Mouse (Mus musculus) lung, adult 2 months (tissue): Measurements from ENCODE around the gene Uroc1. TPM values are rescaled to one million over a fixed set of nuclear protein-coding genes. Genes with fewer than 3 reads are reported as not detected.

Experiments
- DNase-seq: peaks from one replicate; pipeline ENCODE4 v3.0.0; 2022
- H3K4me1 ChIP-seq: fragments of 200-500 bp; 2 replicates; pipeline ENCODE4 v1.6.1; 2011; ENCODE audit warnings: low read length; ENCODE audit not compliant: control insufficient read depth, insufficient read depth
- H3K4me3 ChIP-seq: fragments of 200-500 bp; replicated peaks from 2 replicates; pipeline ENCODE3; 2011; ENCODE audit warnings: low read depth, mild to moderate bottlenecking, control low read depth, low read length; ENCODE audit errors: extremely low read depth
- CTCF ChIP-seq: fragments of 200-500 bp; IDR thresholded peaks from 2 replicates; pipeline ENCODE4 v1.5.1; 2011; ENCODE audit warnings: mild to moderate bottlenecking, low read length, control low read depth; ENCODE audit not compliant: insufficient read depth
- POLR2A ChIP-seq: fragments of 200-500 bp; IDR thresholded peaks from 2 replicates; pipeline ENCODE4 v1.6.1; 2011; ENCODE audit warnings: low read depth, mild to moderate bottlenecking, control low read depth, low read length, borderline replicate concordance; ENCODE audit errors: extremely low read depth
- WGBS: fragments of 180-500 bp; shearing (Covaris S2); methylation state at CpG from one replicate; pipeline ENCODE4 v1.1.7; 2018; 5-methylcytosine and 5-hydroxymethylcytosine counted together
- polyA plus RNA-seq: library from polyadenylated mRNA; depleted of rRNA; stranded (reverse); fragments of >200 nt; gene quantifications from 2 replicates; pipeline ENCODE4 v1.2.3, GENCODE M21; 2012

The Uroc1 gene
- polyA plus RNA-seq, 1 experiment: 0.12 TPM

DNA sequence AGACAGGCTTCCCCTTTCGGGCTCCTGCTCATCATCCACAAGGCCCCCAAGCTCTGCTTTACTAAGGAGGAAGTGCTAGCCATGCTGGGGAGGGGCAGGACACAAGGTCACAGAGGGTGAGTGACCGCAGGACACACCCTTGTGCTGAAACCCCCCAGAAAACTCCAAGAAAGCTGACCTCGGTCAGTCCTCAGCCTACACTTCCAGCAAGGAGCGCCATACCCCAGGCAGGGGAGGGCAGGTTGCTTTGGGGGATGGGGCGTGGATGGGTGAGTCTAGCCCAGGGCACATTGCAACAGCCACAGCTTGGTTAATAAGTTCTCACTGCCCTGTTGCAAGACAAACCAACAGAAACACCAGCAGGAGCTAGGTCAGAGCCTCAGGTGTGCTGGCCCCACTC lies 12.7 kb upstream of the Uroc1 start:
- DNase-seq: no peak
- no peak overlapping the region for H3K4me3 ChIP-seq
- H3K4me1 ChIP-seq: no peaks in the 10 kb centered on the region
- TF ChIP-seq POLR2A (no peak), CTCF (no peak)
- WGBS: 79% methylated on average over 5 of the region's 5 CpGs

DNA sequence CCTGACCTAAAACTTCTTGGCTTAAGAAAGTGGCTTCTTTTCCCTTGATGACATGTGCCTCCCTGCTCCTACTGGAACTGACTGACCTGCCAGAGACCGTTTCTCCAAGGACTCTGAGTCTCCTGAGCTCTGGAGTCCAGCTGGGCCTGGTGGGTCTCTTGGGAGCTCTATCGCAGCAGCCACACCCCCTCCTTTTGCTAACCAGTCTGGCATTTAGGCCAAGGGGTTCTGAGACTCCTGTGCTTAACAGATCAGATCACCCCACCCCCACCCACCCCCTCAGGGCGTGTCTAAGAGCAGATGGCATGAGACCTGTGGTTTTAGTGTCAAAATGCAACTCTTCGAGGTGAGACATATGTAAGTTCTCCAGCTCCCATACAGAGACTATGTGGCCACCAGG lies 11.3 kb upstream of the Uroc1 start:
- Histone ChIP-seq H3K4me3 (no peak overlapping the region), H3K4me1 (no peaks in the 10 kb centered on the region)
- 38% methylated on average over 4 of the region's 4 CpGs for WGBS
- DNase-seq: no peak
- no peak for TF ChIP-seq CTCF
- TF ChIP-seq POLR2A: no peak

DNA sequence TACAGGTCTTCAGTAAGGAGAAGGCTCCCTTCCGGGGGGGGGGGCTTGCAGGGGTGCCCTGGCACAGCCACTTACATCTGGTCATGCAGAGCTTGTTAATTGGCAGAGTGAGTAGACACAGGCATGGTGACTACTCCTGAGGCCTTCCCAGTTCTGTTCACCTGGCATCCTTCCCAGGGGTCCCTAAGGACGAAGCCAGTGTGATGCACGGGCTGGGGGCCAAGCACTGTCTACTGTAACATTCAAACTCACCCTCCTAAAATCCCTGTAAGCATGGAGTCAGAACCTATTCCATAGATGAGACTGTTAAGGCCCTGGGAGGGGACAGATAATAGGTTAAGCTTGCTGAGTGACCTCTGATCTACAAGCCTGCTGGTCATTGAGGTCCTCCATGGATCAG lies 9.1 kb upstream of the Uroc1 start:
- TF ChIP-seq CTCF (no peak), POLR2A (no peak)
- WGBS: 69% methylated on average over 3 of the region's 3 CpGs
- H3K4me1 ChIP-seq: no peaks in the 10 kb centered on the region
- no peak for DNase-seq
- H3K4me3 ChIP-seq: no peak overlapping the region

GRCm38 (mm10) chr6:90324463-90324862 lies 8.6 kb upstream of the Uroc1 start:
- no peak for TF ChIP-seq CTCF
- no peak for TF ChIP-seq POLR2A
- 64% methylated on average over 3 of the region's 3 CpGs for WGBS
- no peak for DNase-seq
- Histone ChIP-seq H3K4me3 (no peak overlapping the region), H3K4me1 (no peaks in the 10 kb centered on the region)

DNA sequence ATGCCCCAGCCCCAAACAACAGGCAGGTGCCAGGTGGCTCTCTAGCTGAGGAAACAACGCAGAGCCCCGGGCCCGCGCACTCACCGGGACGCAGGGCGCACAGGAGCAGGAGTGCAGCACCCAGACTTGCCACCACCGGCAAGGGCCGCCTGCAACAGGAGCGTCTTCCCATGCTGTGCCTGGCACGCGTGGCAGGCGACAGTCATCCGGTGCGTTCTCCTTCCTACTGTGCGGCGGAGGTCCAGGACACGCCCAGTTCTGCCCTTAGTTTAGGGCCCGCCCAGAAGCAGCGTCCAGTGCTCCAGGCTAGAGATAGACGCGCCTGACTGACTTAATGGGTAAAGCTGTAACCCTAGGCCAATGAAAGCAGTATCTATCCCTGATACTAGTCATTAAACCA lies 8.1 kb upstream of the Uroc1 start, which contains the start of gene Chst13:
Chst13 (minus strand) TSS at position 195 of the 400 bp plus-strand sequence.
- DNase-seq: no peak
- no peaks in the 10 kb centered on the region for H3K4me1 ChIP-seq
- 5% methylated on average over 22 of the region's 22 CpGs for WGBS
- H3K4me3 ChIP-seq: no peak within 1 kb of the TSS
- TF ChIP-seq CTCF (no peak), POLR2A (no peak)

- no peak for DNase-seq
- no peak overlapping the region for H3K4me3 ChIP-seq
- WGBS: 14% methylated on average over 6 of the region's 6 CpGs
- no peaks in the 10 kb centered on the region for H3K4me1 ChIP-seq
- TF ChIP-seq POLR2A (no peak), CTCF (no peak)
Measured at GRCm38 (mm10) chr6:90327670-90328069, 5.4 kb upstream of the Uroc1 start.

- DNase-seq: no peak
- WGBS: 8% methylated on average over 1 of the region's 1 CpGs
- no peak for TF ChIP-seq CTCF
- no peak for TF ChIP-seq POLR2A
Measured at GRCm38 (mm10) chr6:90329953-90330352, 3.1 kb upstream of the Uroc1 start.

DNA sequence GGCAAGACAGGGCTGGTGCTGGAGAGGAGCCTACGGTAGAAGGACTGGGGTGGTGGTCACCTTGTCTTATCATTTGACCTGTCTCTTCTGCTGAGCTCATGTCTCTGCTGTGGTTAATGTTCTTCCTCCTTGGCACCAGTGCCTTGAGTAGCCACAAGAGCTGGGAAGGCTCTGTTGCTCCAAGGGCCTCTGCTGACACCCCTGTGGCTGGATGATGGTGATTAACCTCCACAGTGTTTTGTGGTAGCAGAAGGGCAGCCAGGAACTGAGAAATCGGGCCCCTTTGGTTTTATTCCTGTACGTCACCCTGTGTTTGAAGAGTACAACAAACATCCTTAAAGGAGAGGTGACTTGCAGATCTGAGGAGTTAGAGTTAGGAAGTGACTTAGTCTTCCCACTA lies 1.2 kb downstream of the Uroc1 start:
- H3K4me3 ChIP-seq: no peak overlapping the region
- whole genome bisulfite sequencing: 58% methylated on average over 3 of the region's 3 CpGs
- no peaks in the 10 kb centered on the region for H3K4me1 ChIP-seq
- TF ChIP-seq CTCF: no peak
- no peak for TF ChIP-seq POLR2A
- no peak for DNase-seq

More at GRCm38 (mm10) chr6:90329953-90330352, 3.1 kb upstream of the Uroc1 start:
- H3K4me1 ChIP-seq: no peaks in the 10 kb centered on the region
- H3K4me3 ChIP-seq: no peak overlapping the region

DNA sequence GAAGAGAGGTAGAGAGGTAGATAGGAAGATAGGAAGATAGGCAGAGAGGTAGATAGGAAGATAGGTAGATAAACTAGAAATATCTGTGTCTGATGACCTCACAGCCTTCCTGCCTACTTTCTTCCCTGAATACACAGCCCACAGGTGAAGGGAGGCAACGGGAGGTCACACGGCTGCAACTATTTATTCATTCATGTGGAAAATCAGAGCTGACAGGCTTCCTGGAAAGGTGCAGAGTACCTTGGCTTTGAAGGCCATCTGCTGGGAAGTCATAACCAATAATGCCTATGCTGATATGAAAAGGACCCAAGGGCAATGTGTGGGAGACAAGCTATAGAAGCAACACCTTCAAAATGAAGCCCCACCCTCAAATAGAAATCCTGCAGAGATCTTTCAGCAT lies 9.3 kb downstream of the Uroc1 start:
- WGBS: 65% methylated on average over 2 of the region's 2 CpGs
- no peak for DNase-seq
- TF ChIP-seq POLR2A (no peak), CTCF (no peak)
- Histone ChIP-seq H3K4me3 (no peak overlapping the region), H3K4me1 (no peaks in the 10 kb centered on the region)

GRCm38 (mm10) chr6:90347183-90347582 lies 14.1 kb downstream of the Uroc1 start:
- TF ChIP-seq POLR2A (no peak), CTCF (no peak)
- 59% methylated on average over 4 of the region's 4 CpGs for WGBS
- DNase-seq: peak; percentile 23

More at GRCm38 (mm10) chr6:90347183-90347582, 14.1 kb downstream of the Uroc1 start:
- Histone ChIP-seq H3K4me1 (no peaks in the 10 kb centered on the region), H3K4me3 (no peak overlapping the region)
